Mouse (Mus musculus): Measurements from ENCODE around the gene Smg6. TPM values are rescaled to one million over a fixed set of nuclear protein-coding genes. Genes with fewer than 3 reads are reported as not detected.

Gene Smg6
- total RNA-seq, 2 experiments from 2014 or later: 11.9 to 12.4 TPM

GRCm38 (mm10) chr11:75139122-75139963 is 213.7 kb downstream of the Smg6 start:
- DNase-seq: peak; percentile 86
- intact Hi-C loops (cut with DNase I): no loop called here
- peak overlapping the region; percentile 3 for H3K4me3 ChIP-seq
- peak overlapping the region; percentile 89 for H3K27ac ChIP-seq
- peak; percentile 37; the same call in 1 of the 2 replicates for TF ChIP-seq CTCF (IDR thresholded peaks at IDR 0.05)

GRCm38 (mm10) chr11:75140431-75140830 is 214.8 kb downstream of the Smg6 start:
- no peak for TF ChIP-seq CTCF (IDR thresholded peaks at IDR 0.05)
- DNase-seq: peak; percentile 80
- Histone ChIP-seq H3K27ac (peak overlapping the region; percentile 87), H3K4me3 (no peak overlapping the region)
- intact Hi-C loops (cut with DNase I): no loop called here

- no peak for TF ChIP-seq CTCF (IDR thresholded peaks at IDR 0.05)
- Histone ChIP-seq H3K27ac (peak overlapping the region; percentile 87), H3K4me3 (no peak overlapping the region)
- intact Hi-C loops (cut with DNase I): no loop called here
- DNase-seq: no peak
These were observed 215.4 kb downstream of the Smg6 start for GRCm38 (mm10) chr11:75141038-75141437.

- no peak for TF ChIP-seq CTCF (IDR thresholded peaks at IDR 0.05)
- Histone ChIP-seq H3K4me3 (no peak overlapping the region), H3K27ac (peak overlapping the region; percentile 87; the same call in 1 of the 2 replicates)
- no peak for DNase-seq
- intact Hi-C loops (cut with DNase I): no loop called here
These were observed 216.3 kb downstream of the Smg6 start for GRCm38 (mm10) chr11:75141913-75142312.

GRCm38 (mm10) chr11:75142749-75143148 is 217.1 kb downstream of the Smg6 start:
- intact Hi-C loops (cut with DNase I): no loop called here
- no peak for TF ChIP-seq CTCF (IDR thresholded peaks at IDR 0.05)

GRCm38 (mm10) chr11:75145841-75146240 is 220.2 kb downstream of the Smg6 start:
- intact Hi-C loops (cut with DNase I): no loop called here
- TF ChIP-seq CTCF (IDR thresholded peaks at IDR 0.05): no peak
- Histone ChIP-seq H3K27ac (no peak overlapping the region; the same call in 1 of the 2 replicates), H3K4me3 (no peak overlapping the region)
- DNase-seq: no peak

More at GRCm38 (mm10) chr11:75142749-75143148, 217.1 kb downstream of the Smg6 start:
- Histone ChIP-seq H3K27ac (peak overlapping the region; percentile 28; the same call in 1 of the 2 replicates), H3K4me3 (no peak overlapping the region)
- no peak for DNase-seq

GRCm38 (mm10) chr11:75147106-75147845 is 221.7 kb downstream of the Smg6 start:
- no peak for TF ChIP-seq CTCF (IDR thresholded peaks at IDR 0.05)
- DNase-seq: peak; percentile 39
- intact Hi-C loops (cut with DNase I): no loop called here
- peak overlapping the region; percentile 84 for H3K27ac ChIP-seq
- no peak overlapping the region for H3K4me3 ChIP-seq

- no peak overlapping the region for H3K4me3 ChIP-seq
- DNase-seq: peak; percentile 57
- no peak for TF ChIP-seq CTCF (IDR thresholded peaks at IDR 0.05)
- peak overlapping the region; percentile 84 for H3K27ac ChIP-seq
- intact Hi-C loops (cut with DNase I): no loop called here
These were observed 222.2 kb downstream of the Smg6 start for GRCm38 (mm10) chr11:75147846-75148168.

GRCm38 (mm10) chr11:75148332-75149035 is 222.9 kb downstream of the Smg6 start:
- no peak for TF ChIP-seq CTCF (IDR thresholded peaks at IDR 0.05)
- DNase-seq: no peak
- Histone ChIP-seq H3K4me3 (no peak overlapping the region), H3K27ac (peak overlapping the region; percentile 84)
- intact Hi-C loops (cut with DNase I): no loop called here

GRCm38 (mm10) chr11:75150346-75150745 is 224.7 kb downstream of the Smg6 start:
- intact Hi-C loops (cut with DNase I): no loop called here
- H3K4me3 ChIP-seq: no peak overlapping the region
- no peak overlapping the region for H3K27ac ChIP-seq
- no peak for DNase-seq
- TF ChIP-seq CTCF (IDR thresholded peaks at IDR 0.05): no peak

GRCm38 (mm10) chr11:75152603-75153557 is 227.3 kb downstream of the Smg6 start:
- Histone ChIP-seq H3K27ac (peak overlapping the region; percentile 92), H3K4me3 (peak overlapping the region; percentile 9; the same call in 1 of the 2 replicates)
- no peak for TF ChIP-seq CTCF (IDR thresholded peaks at IDR 0.05)
- intact Hi-C loops (cut with DNase I): no loop called here
- peak; percentile 38 for DNase-seq

Data from gastrocnemius, adult 2 months (tissue).